Mouse (Mus musculus): Measurements from ENCODE around the gene Fam177a. TPM values are rescaled to one million over a fixed set of nuclear protein-coding genes. Genes with fewer than 3 reads are reported as not detected.
A peak's percentile ranks its signal among the peaks of the same experiment; 100 is the strongest.
"Not testable (repeated sequence)": the region's sequence is repeated elsewhere in the genome, so short reads cannot be mapped to it uniquely, and the experiment has no call there.

Gene Fam177a
- 11.3 and 13.0 TPM in 2 replicates for polyA plus RNA-seq (2014; fragmentation: Nextera tagmentation; extraction: Ambion mirVana)

- H3K9ac ChIP-seq (ENCODE audit: low read length); H3K4me1 ChIP-seq (ENCODE audit: control insufficient read depth, insufficient read depth, low read length); DNase-seq (ENCODE audit: low spot score); H3K4me2 ChIP-seq (ENCODE audit: low read depth, severe bottlenecking); H3K9me3 ChIP-seq (ENCODE audit: control insufficient read depth, low read length); H3K27me3 ChIP-seq (ENCODE audit: control insufficient read depth, insufficient read depth, low read length); H3K36me3 ChIP-seq (ENCODE audit: control insufficient read depth, insufficient read depth, low read length); H3K4me3 ChIP-seq (ENCODE audit: low read depth, low read length); H3K27ac ChIP-seq (replicated peaks; ENCODE audit: low read depth, low read length): not testable (repeated sequence)
- WGBS: no CpG with 5 or more reads among the region's 40 CpGs
- peak; percentile 92 for ATAC-seq (ENCODE audit: insufficient number of reproducible peaks, low FRiP score, low TSS enrichment, low read depth)
Observed at GRCm38 (mm10) chr12:55124242-55124641, at the start of gene Fam177a. TSS of gene Fam177a (plus strand) at chr12:55124469.

GRCm38 (mm10) chr12:55075296-55075695 is 49.0 kb upstream of the Fam177a start:
- Histone ChIP-seq H3K9ac (ENCODE audit: low read length) (no peak overlapping the region), H3K4me2 (ENCODE audit: low read depth, severe bottlenecking) (no peak overlapping the region), H3K27me3 (ENCODE audit: control insufficient read depth, insufficient read depth, low read length) (no peaks in the 10 kb centered on the region), H3K36me3 (ENCODE audit: control insufficient read depth, insufficient read depth, low read length) (no peaks in the 10 kb centered on the region), H3K27ac (replicated peaks; ENCODE audit: low read depth, low read length) (no peak overlapping the region), H3K9me3 (ENCODE audit: control insufficient read depth, low read length) (no peaks in the 10 kb centered on the region), H3K4me1 (ENCODE audit: control insufficient read depth, insufficient read depth, low read length) (no peaks in the 10 kb centered on the region), H3K4me3 (ENCODE audit: low read depth, low read length) (no peak overlapping the region)
- WGBS: 98% methylated on average over 2 of the region's 2 CpGs
- DNase-seq (ENCODE audit: low spot score) (no peak), ATAC-seq (ENCODE audit: insufficient number of reproducible peaks, low FRiP score, low TSS enrichment, low read depth) (no peak)

- not testable (repeated sequence) for H3K9me3 ChIP-seq (ENCODE audit: control insufficient read depth, low read length); H3K27me3 ChIP-seq (ENCODE audit: control insufficient read depth, insufficient read depth, low read length); H3K4me2 ChIP-seq (ENCODE audit: low read depth, severe bottlenecking); DNase-seq (ENCODE audit: low spot score); H3K4me1 ChIP-seq (ENCODE audit: control insufficient read depth, insufficient read depth, low read length); H3K27ac ChIP-seq (replicated peaks; ENCODE audit: low read depth, low read length); H3K36me3 ChIP-seq (ENCODE audit: control insufficient read depth, insufficient read depth, low read length); H3K4me3 ChIP-seq (ENCODE audit: low read depth, low read length); ATAC-seq (ENCODE audit: insufficient number of reproducible peaks, low FRiP score, low TSS enrichment, low read depth); H3K9ac ChIP-seq (ENCODE audit: low read length)
- 44% methylated on average over 2 of the region's 2 CpGs for WGBS
Observed at GRCm38 (mm10) chr12:55078706-55079105, 45.6 kb upstream of the Fam177a start.

GRCm38 (mm10) chr12:55079726-55080600 is 44.3 kb upstream of the Fam177a start, which contains the start of the genes 2700097O09Rik and Srp54a:
TSS of gene 2700097O09Rik (minus strand) at chr12:55080110.
TSS of gene Srp54a (plus strand) at chr12:55080262.
- not testable (repeated sequence) for H3K36me3 ChIP-seq (ENCODE audit: control insufficient read depth, insufficient read depth, low read length); H3K9me3 ChIP-seq (ENCODE audit: control insufficient read depth, low read length); H3K27me3 ChIP-seq (ENCODE audit: control insufficient read depth, insufficient read depth, low read length); H3K4me1 ChIP-seq (ENCODE audit: control insufficient read depth, insufficient read depth, low read length)
- peak within 1 kb of the TSS; percentile 59; the same call in 1 of the 2 replicates for H3K27ac ChIP-seq (replicated peaks; ENCODE audit: low read depth, low read length)
- H3K4me2 ChIP-seq (ENCODE audit: low read depth, severe bottlenecking): peak within 1 kb of the TSS; percentile 41
- peak within 1 kb of the TSS; percentile 60 for H3K9ac ChIP-seq (ENCODE audit: low read length)
- ATAC-seq (ENCODE audit: insufficient number of reproducible peaks, low FRiP score, low TSS enrichment, low read depth) (peak; percentile 99), DNase-seq (ENCODE audit: low spot score) (peak; percentile 98)
- WGBS: under 1% methylated on average over 54 of the region's 60 CpGs
- peak within 1 kb of the TSS; percentile 57 for H3K4me3 ChIP-seq (ENCODE audit: low read depth, low read length)

- Histone ChIP-seq H3K9ac (ENCODE audit: low read length) (peak overlapping the region; percentile 52; the same call in 1 of the 2 replicates), H3K4me2 (ENCODE audit: low read depth, severe bottlenecking) (peak overlapping the region; percentile 34; the same call in 1 of the 2 replicates), H3K4me3 (ENCODE audit: low read depth, low read length) (peak overlapping the region; percentile 57), H3K27ac (replicated peaks; ENCODE audit: low read depth, low read length) (0 out of 2 replicates have a peak overlapping the region, but pooled peaks have one; percentile 36)
- H3K27me3 ChIP-seq (ENCODE audit: control insufficient read depth, insufficient read depth, low read length); H3K4me1 ChIP-seq (ENCODE audit: control insufficient read depth, insufficient read depth, low read length); DNase-seq (ENCODE audit: low spot score); H3K9me3 ChIP-seq (ENCODE audit: control insufficient read depth, low read length); H3K36me3 ChIP-seq (ENCODE audit: control insufficient read depth, insufficient read depth, low read length): not testable (repeated sequence)
- under 1% methylated on average over 25 of the region's 25 CpGs for WGBS
- ATAC-seq (ENCODE audit: insufficient number of reproducible peaks, low FRiP score, low TSS enrichment, low read depth): peak; percentile 49; the same call in 1 of the 2 replicates
Observed at GRCm38 (mm10) chr12:55080601-55080942, 43.7 kb upstream of the Fam177a start.

GRCm38 (mm10) chr12:55092127-55092526 is 32.1 kb upstream of the Fam177a start:
- H3K4me2 ChIP-seq (ENCODE audit: low read depth, severe bottlenecking); H3K27me3 ChIP-seq (ENCODE audit: control insufficient read depth, insufficient read depth, low read length); H3K4me3 ChIP-seq (ENCODE audit: low read depth, low read length); H3K27ac ChIP-seq (replicated peaks; ENCODE audit: low read depth, low read length); H3K9me3 ChIP-seq (ENCODE audit: control insufficient read depth, low read length); DNase-seq (ENCODE audit: low spot score); H3K4me1 ChIP-seq (ENCODE audit: control insufficient read depth, insufficient read depth, low read length); H3K9ac ChIP-seq (ENCODE audit: low read length); ATAC-seq (ENCODE audit: insufficient number of reproducible peaks, low FRiP score, low TSS enrichment, low read depth); H3K36me3 ChIP-seq (ENCODE audit: control insufficient read depth, insufficient read depth, low read length): not testable (repeated sequence)
- 100% methylated on average over 1 of the region's 7 CpGs for WGBS

GRCm38 (mm10) chr12:55112616-55113015 is 11.7 kb upstream of the Fam177a start:
- no CpG with 5 or more reads among the region's 7 CpGs for WGBS
- H3K4me2 ChIP-seq (ENCODE audit: low read depth, severe bottlenecking); H3K27ac ChIP-seq (replicated peaks; ENCODE audit: low read depth, low read length); H3K4me3 ChIP-seq (ENCODE audit: low read depth, low read length); H3K9me3 ChIP-seq (ENCODE audit: control insufficient read depth, low read length); H3K27me3 ChIP-seq (ENCODE audit: control insufficient read depth, insufficient read depth, low read length); H3K4me1 ChIP-seq (ENCODE audit: control insufficient read depth, insufficient read depth, low read length); ATAC-seq (ENCODE audit: insufficient number of reproducible peaks, low FRiP score, low TSS enrichment, low read depth); H3K9ac ChIP-seq (ENCODE audit: low read length); H3K36me3 ChIP-seq (ENCODE audit: control insufficient read depth, insufficient read depth, low read length); DNase-seq (ENCODE audit: low spot score): not testable (repeated sequence)

GRCm38 (mm10) chr12:55124731-55125130 is 462 bp downstream of the Fam177a start:
- peak; percentile 26; the same call in 1 of the 2 replicates for ATAC-seq (ENCODE audit: insufficient number of reproducible peaks, low FRiP score, low TSS enrichment, low read depth)
- no CpG with 5 or more reads among the region's 18 CpGs for WGBS
- not testable (repeated sequence) for H3K4me2 ChIP-seq (ENCODE audit: low read depth, severe bottlenecking); H3K4me1 ChIP-seq (ENCODE audit: control insufficient read depth, insufficient read depth, low read length); H3K27ac ChIP-seq (replicated peaks; ENCODE audit: low read depth, low read length); H3K9ac ChIP-seq (ENCODE audit: low read length); H3K36me3 ChIP-seq (ENCODE audit: control insufficient read depth, insufficient read depth, low read length); H3K27me3 ChIP-seq (ENCODE audit: control insufficient read depth, insufficient read depth, low read length); DNase-seq (ENCODE audit: low spot score); H3K9me3 ChIP-seq (ENCODE audit: control insufficient read depth, low read length); H3K4me3 ChIP-seq (ENCODE audit: low read depth, low read length)

All from limb, embryonic 11.5 days (tissue).